Comparison of ENCODE assay signal across 8 mouse cellular contexts in the genomic region with DNA sequence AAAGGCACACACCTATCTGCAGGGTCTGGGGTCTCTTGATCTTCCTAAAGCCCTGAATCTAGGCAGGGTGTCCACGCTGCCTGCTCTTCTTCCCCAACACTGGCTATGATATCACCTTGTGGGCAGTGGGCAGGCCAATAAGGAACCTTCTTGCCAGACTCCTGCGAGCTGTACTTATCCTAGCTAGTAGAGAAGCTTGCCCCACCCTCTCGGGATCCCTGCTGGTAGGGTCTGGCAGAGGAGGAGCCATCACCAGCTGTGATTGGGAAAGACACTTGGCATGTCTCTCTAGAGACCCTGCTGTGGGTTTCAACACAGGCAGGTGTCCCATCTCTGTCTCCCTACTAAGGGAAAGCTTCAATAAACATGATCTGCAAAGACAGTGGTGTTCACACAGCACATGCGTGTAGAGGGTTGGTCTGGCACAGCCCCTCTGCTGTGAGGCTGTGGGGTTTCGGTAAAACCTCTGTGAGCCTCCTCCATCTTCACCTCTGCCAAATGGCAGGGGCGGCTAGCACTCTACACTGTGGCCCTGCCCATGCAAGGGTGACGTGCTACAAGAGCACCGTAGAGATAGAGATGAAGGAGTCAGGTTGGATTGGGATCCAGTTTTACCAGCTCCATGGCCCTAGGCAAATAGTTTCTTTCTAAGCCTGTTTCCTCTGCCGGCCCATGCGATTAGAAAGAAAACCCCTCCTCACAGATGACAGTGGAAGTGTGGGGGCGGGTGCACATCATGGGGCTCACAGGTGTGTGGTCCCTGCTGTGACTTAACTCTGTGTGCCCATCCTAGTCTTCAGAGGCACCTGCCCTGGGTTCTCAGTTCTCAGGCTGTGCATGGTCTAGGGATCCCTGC. TPM values are rescaled to one million over a fixed set of nuclear protein-coding genes. Genes with fewer than 3 reads are reported as not detected.
A peak's percentile ranks its signal among the peaks of the same experiment; 100 is the strongest.
DNase-seq lines count a peak whose midpoint lies in the region; ATAC-seq and TF ChIP-seq lines count a peak whose summit lies in the region.

No protein-coding gene starts in this region.

- no peaks in the 10 kb centered on the region for H3K27me3 ChIP-seq in G1E (ENCODE audit: insufficient read depth, low read length)
- no peaks in the 10 kb centered on the region for H3K27me3 ChIP-seq in liver, embryonic 16.5 days (ENCODE audit: control insufficient read depth, insufficient read depth, low read depth, low read length)

- peak overlapping the region; percentile 46; the same call in 1 of the 2 replicates for H3K4me3 ChIP-seq in G1E (ENCODE audit: low read depth, low read length)
- no peak overlapping the region for H3K4me3 ChIP-seq in liver, embryonic 16.5 days (ENCODE audit: low read depth, low read length)

- H3K4me1 ChIP-seq in G1E (ENCODE audit: insufficient read depth, low read depth, low read length), result peaks cover 100% of the 10 kb centered on the region
- H3K4me1 ChIP-seq in liver, embryonic 16.5 days (ENCODE audit: control insufficient read depth, low read depth, low read length), result peaks cover 83% of the 10 kb centered on the region

- H3K9me3 ChIP-seq in G1E (replicated peaks), result no peaks in the 10 kb centered on the region
- H3K9me3 ChIP-seq in liver, embryonic 16.5 days (replicated peaks; ENCODE audit: control insufficient read depth, low read length), result no peaks in the 10 kb centered on the region

- peaks cover 100% of the 10 kb centered on the region for H3K36me3 ChIP-seq in G1E (replicated peaks)
- peaks cover 3% of the 10 kb centered on the region; the same call in 1 of the 2 replicates for H3K36me3 ChIP-seq in liver, embryonic 16.5 days (ENCODE audit: control insufficient read depth, insufficient read depth)

- no peak overlapping the region; the same call in 1 of the 2 replicates for H3K4me2 ChIP-seq in liver, embryonic 16.5 days (ENCODE audit: low read depth, low read length)

- intact Hi-C loops in heart, postnatal 14 days (cut with DNase I), result no loop called here

- DNase-seq in kidney, adult 18-20 months, result peak; percentile 21
- no peak for DNase-seq in kidney, adult 8-10 months
- DNase-seq in G1E (ENCODE audit: low spot score), result no peak
- DNase-seq in fat pad, adult 2 months (ENCODE audit: extremely low read depth, low read depth, low spot score), result peak; percentile 66
- no peak for DNase-seq in ovary, postnatal 10 days (ENCODE audit: low spot score)
- DNase-seq in heart, postnatal 14 days, result no peak
- no peak for DNase-seq in frontal cortex, adult 2 months (ENCODE audit: extremely low spot score in 1 of 2, low spot score in 1 of 2)

- no peak for TF ChIP-seq CTCF in G1E (IDR thresholded peaks at IDR 0.05; ENCODE audit: low read depth, low read length)

- 44% methylated on average over 11 of the region's 11 CpGs for WGBS in liver, embryonic 16.5 days (ENCODE audit: insufficient replicate concordance)

- peak overlapping the region; percentile 69; the same call in 1 of the 2 replicates for H3K27ac ChIP-seq in liver, embryonic 16.5 days (ENCODE audit: low read length)

- no peak for ATAC-seq in G1E (ENCODE audit: extremely low read depth, insufficient number of reproducible peaks, low FRiP score, poor library complexity, severe bottlenecking)
- no peak for ATAC-seq in liver, embryonic 16.5 days (ENCODE audit: low read depth)

- no peak overlapping the region for H3K9ac ChIP-seq in liver, embryonic 16.5 days (ENCODE audit: low read depth, low read length)

RNA-seq across cellular contexts. Expression of gene Adgrg1, which starts 16.3 kb away (rescaled TPM):
- total RNA-seq in G1E (2014; fragmentation: Nextera tagmentation) (339 and 345 TPM in 2 replicates), G1E (2017) (54.0 and 57.7 TPM in 2 replicates)
- 211 and 229 TPM in 2 replicates for polyA plus RNA-seq in G1E (2012)
- polyA plus RNA-seq in liver, embryonic 16.5 days (2015; fragmentation: Nextera tagmentation; extraction: Ambion mirVana), result 45.0 and 50.6 TPM in 2 replicates
- total RNA-seq in heart, postnatal 14 days (2021), result 10 to 100 TPM; 59.3 to 73.3 TPM
- 127 and 147 TPM in 2 replicates for polyA plus RNA-seq in frontal cortex, adult 2 months (2012; rRNA removed)

RNA-seq across cellular contexts. Expression of gene Adgrg3, which starts 26.7 kb away (rescaled TPM):
- total RNA-seq in G1E (2014; fragmentation: Nextera tagmentation), result not detected in 2 replicates
- 0.17 and 0.49 TPM in 2 replicates for total RNA-seq in G1E (2017)
- polyA plus RNA-seq in G1E (2012), result 0.10 and 0.12 TPM in 2 replicates
- polyA plus RNA-seq in liver, embryonic 16.5 days (2015; fragmentation: Nextera tagmentation; extraction: Ambion mirVana), result 8.3 and 9.1 TPM in 2 replicates
- total RNA-seq in heart, postnatal 14 days (2021), result 1 to 10 TPM; 1.5 TPM
- 0.54 and 0.59 TPM in 2 replicates for polyA plus RNA-seq in frontal cortex, adult 2 months (2012; rRNA removed)

Comparison
In these comparisons a context has a peak if more than half of its experiments do, and no peak if none do; other contexts are left out.
1. DNase-seq: peak in kidney, adult 18-20 months (single experiment) and fat pad, adult 2 months (single experiment); none in kidney, adult 8-10 months (0 of 2), G1E (single experiment), ovary, postnatal 10 days (single experiment), heart, postnatal 14 days (0 of 2) and frontal cortex, adult 2 months (0 of 2).